11 mouse cellular contexts compared by ENCODE assay signal in genomic region chr3:122334375-122334774, GRCm38 (mm10). TPM values are rescaled to one million over a fixed set of nuclear protein-coding genes. Genes with fewer than 3 reads are reported as not detected.
A peak's percentile ranks its signal among the peaks of the same experiment; 100 is the strongest.
DNase-seq lines count a peak whose midpoint lies in the region; ATAC-seq and TF ChIP-seq lines count a peak whose summit lies in the region.
"Had no signal": no experiment of that assay in that cellular context is flagged by ENCODE, and none has a peak within 500 bp of the region (broad histone marks: within the 10 kb centered on the region; RNA-seq: fewer than 3 reads in every experiment).

No protein-coding gene starts in this region.

- 26% methylated on average over 7 of the region's 7 CpGs for WGBS in intestine, embryonic 14.5 days
- 56% methylated on average over 7 of the region's 7 CpGs for WGBS in intestine, postnatal 0 days
- WGBS in embryonic facial prominence, embryonic 11.5 days = 54% methylated on average over 7 of the region's 7 CpGs

- no peak for ATAC-seq in intestine, embryonic 14.5 days (replicated peaks; ENCODE audit: low FRiP score, low TSS enrichment, low read depth)
- ATAC-seq in intestine, postnatal 0 days = no peak
- ATAC-seq in embryonic facial prominence, embryonic 11.5 days (replicated peaks; ENCODE audit: insufficient number of reproducible peaks, low FRiP score, low TSS enrichment, low read depth) = no peak
- peak; percentile 53 for ATAC-seq in granulocyte monocyte progenitor cell, adult 5-6 weeks (replicated peaks; ENCODE audit: poor library complexity, severe bottlenecking)
- ATAC-seq in megakaryocyte-erythroid progenitor cell, adult 5-6 weeks (replicated peaks; ENCODE audit: low FRiP score, low TSS enrichment, poor library complexity, severe bottlenecking) = peak; percentile 65

- no peak overlapping the region for H3K4me3 ChIP-seq in intestine, embryonic 14.5 days (ENCODE audit: low read depth, low read length)
- no peak overlapping the region for H3K4me3 ChIP-seq in intestine, postnatal 0 days (ENCODE audit: low read depth, low read length)
- H3K4me3 ChIP-seq in embryonic facial prominence, embryonic 11.5 days (ENCODE audit: low read depth, low read length) = no peak overlapping the region
- H3K4me3 ChIP-seq: hindbrain, embryonic 15.5 days; liver, embryonic 13.5 days had no signal

- H3K4me2 ChIP-seq in intestine, embryonic 14.5 days (ENCODE audit: low read length) = no peak overlapping the region
- no peak overlapping the region for H3K4me2 ChIP-seq in intestine, postnatal 0 days (replicated peaks; ENCODE audit: low read depth)
- no peak overlapping the region for H3K4me2 ChIP-seq in embryonic facial prominence, embryonic 11.5 days (ENCODE audit: low read depth, low read length)
- H3K4me2 ChIP-seq: hindbrain, embryonic 15.5 days; liver, embryonic 13.5 days had no signal

- H3K4me1 ChIP-seq in intestine, embryonic 14.5 days (replicated peaks; ENCODE audit: control insufficient read depth, insufficient read depth, low read length) = peaks cover 13% of the 10 kb centered on the region; the same call in 1 of the 2 replicates
- H3K4me1 ChIP-seq in intestine, postnatal 0 days (replicated peaks; ENCODE audit: control insufficient read depth, insufficient read depth, low read length) = no peaks in the 10 kb centered on the region
- H3K4me1 ChIP-seq in embryonic facial prominence, embryonic 11.5 days (ENCODE audit: control insufficient read depth, insufficient read depth, low read length) = peaks cover 4% of the 10 kb centered on the region
- H3K4me1 ChIP-seq: liver, embryonic 13.5 days had no signal

- DNase-seq in intestine, embryonic 14.5 days (ENCODE audit: low spot score) = no peak
- DNase-seq in embryonic facial prominence, embryonic 11.5 days (ENCODE audit: low spot score) = peak; percentile 61
- no peak for DNase-seq in kidney, adult 9 months
- no peak for DNase-seq in kidney, postnatal 25 days
- DNase-seq: cerebellum, adult 18-20 months; liver, embryonic 13.5 days had no signal

- no peaks in the 10 kb centered on the region for H3K36me3 ChIP-seq in intestine, embryonic 14.5 days (ENCODE audit: control insufficient read depth, insufficient read depth, low read length)
- H3K36me3 ChIP-seq in intestine, postnatal 0 days (ENCODE audit: control insufficient read depth, insufficient read depth) = no peaks in the 10 kb centered on the region
- no peaks in the 10 kb centered on the region for H3K36me3 ChIP-seq in embryonic facial prominence, embryonic 11.5 days (replicated peaks; ENCODE audit: control insufficient read depth, insufficient read depth, low read depth, low read length)
- H3K36me3 ChIP-seq: hindbrain, embryonic 15.5 days; liver, embryonic 13.5 days had no signal

- H3K27ac ChIP-seq in intestine, embryonic 14.5 days (ENCODE audit: low read depth) = peak overlapping the region; percentile 22; the same call in 1 of the 2 replicates
- H3K27ac ChIP-seq in intestine, postnatal 0 days (ENCODE audit: low read depth, low read length) = no peak overlapping the region
- no peak overlapping the region for H3K27ac ChIP-seq in embryonic facial prominence, embryonic 11.5 days (replicated peaks; ENCODE audit: low read depth, low read length)
- H3K27ac ChIP-seq: hindbrain, embryonic 15.5 days; liver, embryonic 13.5 days; macrophage had no signal

- H3K9me3 ChIP-seq in intestine, embryonic 14.5 days (ENCODE audit: control insufficient read depth, low read length) = no peaks in the 10 kb centered on the region
- no peaks in the 10 kb centered on the region for H3K9me3 ChIP-seq in intestine, postnatal 0 days (ENCODE audit: control insufficient read depth)
- no peaks in the 10 kb centered on the region for H3K9me3 ChIP-seq in embryonic facial prominence, embryonic 11.5 days (replicated peaks; ENCODE audit: control insufficient read depth, low read length)
- H3K9me3 ChIP-seq: hindbrain, embryonic 15.5 days; liver, embryonic 13.5 days had no signal

- no peak for TF ChIP-seq CTCF in intestine, postnatal 0 days (IDR thresholded peaks at IDR 0.05; ENCODE audit: low read depth)

- no peaks in the 10 kb centered on the region for H3K27me3 ChIP-seq in intestine, embryonic 14.5 days (replicated peaks; ENCODE audit: control insufficient read depth, insufficient read depth, low read length)
- no peaks in the 10 kb centered on the region for H3K27me3 ChIP-seq in intestine, postnatal 0 days (replicated peaks; ENCODE audit: control insufficient read depth, insufficient read depth, low read length)
- H3K27me3 ChIP-seq in embryonic facial prominence, embryonic 11.5 days (ENCODE audit: control insufficient read depth, insufficient read depth, low read length) = no peaks in the 10 kb centered on the region
- H3K27me3 ChIP-seq: hindbrain, embryonic 15.5 days; liver, embryonic 13.5 days had no signal

- H3K9ac ChIP-seq in intestine, embryonic 14.5 days (ENCODE audit: low read length) = no peak overlapping the region
- H3K9ac ChIP-seq in intestine, postnatal 0 days (ENCODE audit: low read depth, low read length) = no peak overlapping the region
- no peak overlapping the region; the same call in 1 of the 2 replicates for H3K9ac ChIP-seq in embryonic facial prominence, embryonic 11.5 days (replicated peaks; ENCODE audit: low read length)
- H3K9ac ChIP-seq: hindbrain, embryonic 15.5 days; liver, embryonic 13.5 days had no signal

RNA-seq across cellular contexts. Expression of gene Bcar3, which starts 40.4 kb away (rescaled TPM):
- 23.0 and 24.0 TPM in 2 replicates for polyA plus RNA-seq in intestine, embryonic 14.5 days (2014; fragmentation: Nextera tagmentation; extraction: Ambion mirVana)
- 33.5 and 33.8 TPM in 2 replicates for polyA plus RNA-seq in intestine, postnatal 0 days (2015; fragmentation: Nextera tagmentation; extraction: Ambion mirVana)
- 8.4 and 10.3 TPM in 2 replicates for polyA plus RNA-seq in embryonic facial prominence, embryonic 11.5 days (2014; fragmentation: Nextera tagmentation; extraction: Ambion mirVana)
- not detected in 2 replicates for total RNA-seq in granulocyte monocyte progenitor cell, adult 5-6 weeks (2014; fragmentation: Nextera tagmentation)
- total RNA-seq in granulocyte monocyte progenitor cell, adult 5-6 weeks (2017) = 0.77 and 0.86 TPM in 2 replicates
- total RNA-seq in megakaryocyte-erythroid progenitor cell, adult 5-6 weeks (2014; fragmentation: Nextera tagmentation) = 0.84 TPM in 1 of 2 replicates, not detected in the other
- total RNA-seq in megakaryocyte-erythroid progenitor cell, adult 5-6 weeks (2017) = not detected in 2 replicates

Comparison
In these comparisons a context has a peak if more than half of its experiments do, and no peak if none do; other contexts are left out.
1. ATAC-seq: peak in granulocyte monocyte progenitor cell, adult 5-6 weeks (single experiment) and megakaryocyte-erythroid progenitor cell, adult 5-6 weeks (single experiment); none in intestine, embryonic 14.5 days (single experiment), intestine, postnatal 0 days (single experiment) and embryonic facial prominence, embryonic 11.5 days (single experiment).